Mouse (Mus musculus) liver, adult 2 months (tissue): ENCODE data around the gene Dtymk. TPM values are rescaled to one million over a fixed set of nuclear protein-coding genes. Genes with fewer than 3 reads are reported as not detected.

Source experiments
- DNase-seq: peaks from one replicate; pipeline ENCODE4 v3.0.0-alpha.2; 2011; ENCODE audit warnings: low read depth, low spot score; ENCODE audit errors: extremely low read depth
- H3K27ac ChIP-seq: fragments of 200-500 bp; replicated peaks from 2 replicates; pipeline ENCODE4 v1.5.1; 2012; ENCODE audit warnings: low read depth, mild to moderate bottlenecking, control low read depth, inconsistent platforms, low read length; ENCODE audit not compliant: insufficient read depth
- H3K27me3 ChIP-seq: fragments of 200-500 bp; 2 replicates; pipeline ENCODE4 v1.6.1; 2012; ENCODE audit warnings: mild to moderate bottlenecking, moderate library complexity, low read length, inconsistent platforms; ENCODE audit not compliant: control insufficient read depth, insufficient read depth
- H3K36me3 ChIP-seq: fragments of 200-500 bp; 2 replicates; pipeline ENCODE4 v1.6.1; 2012; ENCODE audit warnings: low read length, inconsistent platforms; ENCODE audit not compliant: control insufficient read depth, insufficient read depth
- H3K4me1 ChIP-seq: fragments of 200-500 bp; 2 replicates; pipeline ENCODE4 v1.6.1; 2011; ENCODE audit warnings: low read length; ENCODE audit not compliant: control insufficient read depth, insufficient read depth
- H3K4me3 ChIP-seq: fragments of 200-500 bp; 2 replicates; pipeline ENCODE4 v1.5.1; 2011; ENCODE audit warnings: low read depth, mild to moderate bottlenecking, control low read depth, low read length, moderate library complexity; ENCODE audit not compliant: insufficient read depth
- H3K79me2 ChIP-seq: fragments of 200-500 bp; 2 replicates; pipeline ENCODE4 v1.6.1; 2012; ENCODE audit warnings: inconsistent platforms, mild to moderate bottlenecking, low read length, moderate library complexity; ENCODE audit not compliant: control insufficient read depth, insufficient read depth
- H3K9ac ChIP-seq: fragments of 200-500 bp; 2 replicates; pipeline ENCODE4 v1.6.1; 2012; ENCODE audit warnings: low read depth, mild to moderate bottlenecking, control low read depth, inconsistent platforms, low read length
- CTCF ChIP-seq: fragments of 200-500 bp; IDR thresholded peaks from 2 replicates; pipeline ENCODE4 v1.5.1; 2011; ENCODE audit warnings: low read depth, low read length, control low read depth
- POLR2A ChIP-seq: fragments of 200-500 bp; IDR thresholded peaks from 2 replicates; pipeline ENCODE4 v1.6.1; 2011; ENCODE audit warnings: low read length, control low read depth; ENCODE audit not compliant: insufficient read depth; ENCODE audit errors: extremely low read depth
- WGBS: fragments of 180-500 bp; shearing (Covaris S2); methylation state at CpG from one replicate; pipeline ENCODE4 v1.1.7; 2018; 5-methylcytosine and 5-hydroxymethylcytosine counted together
- polyA plus RNA-seq: library from polyadenylated mRNA; depleted of rRNA; stranded (reverse); fragments of >200 nt; gene quantifications from 2 replicates; pipeline ENCODE4 v1.2.3, GENCODE M21; 2012
- total RNA-seq: library from RNA; depleted of rRNA; stranded (reverse); fragments of >200 nt; gene quantifications from 2 replicates; pipeline ENCODE4 v1.2.3, GENCODE M21; 2014

Gene Dtymk
- total and polyA plus RNA-seq, 2 experiments, result 27.7 to 28.4 TPM

DNA sequence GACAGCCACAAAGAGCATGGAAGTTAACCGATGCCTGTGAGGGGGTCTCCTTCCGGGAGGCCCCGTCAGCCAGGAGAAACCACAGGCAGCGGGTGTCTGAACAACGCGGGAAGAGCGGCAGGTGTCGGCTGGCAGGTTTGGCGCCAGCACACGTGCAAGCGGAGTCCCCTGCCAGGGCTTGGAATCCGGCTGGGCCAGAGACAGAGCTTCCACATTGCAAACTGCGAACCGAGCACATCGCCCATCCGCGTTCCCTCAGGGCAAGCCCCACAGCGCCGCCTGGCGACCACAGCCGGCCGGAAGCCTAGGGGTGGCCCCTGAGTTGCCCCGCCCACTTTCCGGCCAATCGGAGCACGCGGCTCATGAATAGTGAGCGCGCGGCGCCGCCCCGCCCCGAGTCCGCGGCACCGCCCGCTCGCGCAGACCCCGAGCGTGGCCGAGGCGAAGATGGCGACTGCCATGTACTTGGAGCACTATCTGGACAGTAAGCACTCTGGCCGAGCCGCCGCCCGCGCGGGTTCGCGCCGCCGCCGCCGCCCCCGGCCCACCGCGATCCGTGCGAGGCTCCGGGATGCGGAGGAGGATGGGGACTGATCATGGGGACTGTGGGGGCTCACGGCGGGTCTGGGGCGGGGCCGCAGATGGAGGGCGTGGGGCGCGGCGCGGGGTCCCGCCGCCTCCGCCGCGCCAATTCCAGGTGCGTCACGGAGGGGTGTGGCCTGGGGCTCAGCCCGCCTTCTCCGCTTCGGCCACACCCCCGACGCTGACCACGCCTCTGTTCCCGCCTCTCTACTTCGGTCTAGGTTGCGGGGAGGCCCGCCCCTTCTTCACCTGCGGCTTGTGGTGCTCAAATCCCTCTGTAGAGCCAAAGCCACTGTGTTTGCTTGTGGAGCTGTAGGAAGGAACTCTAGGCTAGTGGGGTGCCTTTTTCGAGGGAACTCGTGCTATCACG lies 2.1 kb upstream of the Dtymk start, which contains the start of gene Ing5:
TSS of gene Ing5 (plus strand) at position 410 of the 952 bp plus-strand sequence.
- Histone ChIP-seq H3K79me2 (peaks cover 3% of the 10 kb centered on the region; the same call in 1 of the 2 replicates), H3K9ac (peak within 1 kb of the TSS; percentile 91), H3K27me3 (no peaks in the 10 kb centered on the region), H3K36me3 (peaks cover 2% of the 10 kb centered on the region; the same call in 1 of the 2 replicates), H3K4me3 (peak within 1 kb of the TSS; percentile 75), H3K27ac (peak within 1 kb of the TSS; percentile 73), H3K4me1 (peaks cover 9% of the 10 kb centered on the region; the same call in 1 of the 2 replicates)
- peak; percentile 92 for TF ChIP-seq CTCF
- peak; percentile 55 for TF ChIP-seq POLR2A
- DNase-seq, result peak; percentile 83
- WGBS, result under 1% methylated on average over 91 of the region's 94 CpGs

DNA sequence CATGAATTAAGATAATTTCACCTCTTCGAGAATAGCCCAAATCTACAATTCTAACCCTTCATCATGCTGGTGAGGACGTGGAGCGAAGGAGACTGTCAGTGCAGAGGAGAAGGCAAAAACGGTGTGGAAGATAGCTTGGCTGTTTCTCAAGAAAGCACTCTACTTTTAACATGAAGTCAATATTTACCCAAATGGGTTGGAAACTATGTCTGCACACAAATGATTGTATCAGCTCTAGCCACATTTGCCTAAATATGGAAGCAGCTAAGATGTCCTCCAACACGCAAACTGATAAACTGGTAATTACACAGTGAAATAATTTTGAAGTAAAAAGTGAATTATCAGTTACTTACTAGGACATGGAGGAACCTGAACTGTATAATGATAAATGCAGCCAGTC lies 1.0 kb upstream of the Dtymk start:
- H3K27ac ChIP-seq, result no peak overlapping the region
- H3K9ac ChIP-seq, result no peak overlapping the region
- peak; percentile 26 for DNase-seq
- H3K27me3 ChIP-seq, result no peaks in the 10 kb centered on the region
- TF ChIP-seq POLR2A (no peak), CTCF (no peak)
- H3K4me1 ChIP-seq, result peaks cover 9% of the 10 kb centered on the region; the same call in 1 of the 2 replicates
- peaks cover 2% of the 10 kb centered on the region; the same call in 1 of the 2 replicates for H3K36me3 ChIP-seq
- no peak overlapping the region for H3K4me3 ChIP-seq
- WGBS, result 78% methylated on average over 5 of the region's 5 CpGs
- H3K79me2 ChIP-seq, result peaks cover 3% of the 10 kb centered on the region; the same call in 1 of the 2 replicates

DNA sequence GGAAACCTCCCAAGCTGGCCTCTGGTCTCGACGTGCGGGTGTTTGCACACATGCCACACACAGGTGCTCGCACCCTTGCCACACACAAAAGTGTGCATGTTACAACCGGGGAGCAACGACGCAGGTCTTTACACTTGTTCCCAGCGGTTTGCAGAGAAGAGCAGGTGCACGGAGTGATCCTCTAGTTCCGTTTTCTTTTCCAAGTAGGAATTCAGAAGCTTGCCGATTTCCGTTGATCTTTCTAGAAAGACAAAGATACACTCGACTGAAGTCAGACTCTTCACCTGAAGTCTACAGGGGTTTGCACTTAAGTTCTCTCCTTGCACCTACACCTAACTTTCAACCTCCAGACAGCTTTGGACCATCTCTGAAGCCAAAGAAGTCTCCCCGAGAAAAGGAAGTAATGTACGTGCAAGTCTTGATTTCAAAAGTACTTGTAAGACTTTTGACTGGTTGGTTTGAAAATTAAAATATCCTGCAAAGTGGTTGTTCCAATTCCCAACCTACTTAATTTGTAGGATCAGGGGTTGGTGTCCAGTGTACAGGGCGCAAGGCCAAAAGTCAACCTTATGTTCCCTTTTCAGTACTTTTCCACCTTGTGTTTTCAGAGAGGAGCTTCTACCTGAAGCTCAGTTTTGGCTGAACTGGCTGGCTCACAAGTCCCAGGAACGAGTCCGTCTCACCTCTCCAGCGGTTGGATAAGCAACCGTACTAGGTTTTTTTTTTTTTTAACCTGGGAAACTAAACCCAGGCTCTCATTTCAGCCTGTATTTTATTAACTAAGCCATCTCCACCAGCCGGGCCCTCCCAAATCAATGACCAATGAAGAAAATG lies 847 bp downstream of the Dtymk start:
- no peaks in the 10 kb centered on the region for H3K27me3 ChIP-seq
- peak; percentile 44 for DNase-seq
- no peaks in the 10 kb centered on the region; the same call in 1 of the 2 replicates for H3K36me3 ChIP-seq
- peak overlapping the region; percentile 30; the same call in 1 of the 2 replicates for H3K9ac ChIP-seq
- peaks cover 3% of the 10 kb centered on the region; the same call in 1 of the 2 replicates for H3K79me2 ChIP-seq
- WGBS, result 67% methylated on average over 21 of the region's 21 CpGs
- TF ChIP-seq POLR2A, result no peak
- TF ChIP-seq CTCF, result no peak
- peak overlapping the region; percentile 79 for H3K4me3 ChIP-seq
- no peak overlapping the region for H3K27ac ChIP-seq
- peaks cover 9% of the 10 kb centered on the region; the same call in 1 of the 2 replicates for H3K4me1 ChIP-seq

DNA sequence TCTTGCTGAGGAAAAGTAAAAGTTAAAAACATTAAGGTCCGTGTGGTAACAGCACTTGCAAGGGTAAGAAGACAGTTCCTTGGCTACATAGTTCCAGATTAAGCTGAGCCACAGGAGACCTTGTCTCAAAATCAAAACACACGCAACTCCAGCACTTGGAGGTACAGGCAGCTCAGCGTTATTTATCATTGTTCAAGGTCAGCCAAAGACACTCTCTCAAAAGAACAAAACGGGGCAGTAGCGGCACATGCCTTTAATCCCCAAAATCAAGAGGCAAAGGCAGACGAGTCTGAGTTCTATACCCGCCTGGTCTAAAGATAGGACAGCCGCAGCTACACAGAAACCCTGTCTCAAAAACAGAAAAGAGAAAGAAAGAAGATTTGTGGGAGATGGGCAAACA lies 5.8 kb downstream of the Dtymk start:
- Histone ChIP-seq H3K9ac (no peak overlapping the region), H3K4me3 (no peak overlapping the region), H3K27me3 (no peaks in the 10 kb centered on the region), H3K4me1 (no peaks in the 10 kb centered on the region), H3K79me2 (no peaks in the 10 kb centered on the region), H3K27ac (no peak overlapping the region), H3K36me3 (peaks cover 23% of the 10 kb centered on the region)
- 78% methylated on average over 8 of the region's 8 CpGs for WGBS
- TF ChIP-seq CTCF (no peak), POLR2A (no peak)
- DNase-seq, result no peak

DNA sequence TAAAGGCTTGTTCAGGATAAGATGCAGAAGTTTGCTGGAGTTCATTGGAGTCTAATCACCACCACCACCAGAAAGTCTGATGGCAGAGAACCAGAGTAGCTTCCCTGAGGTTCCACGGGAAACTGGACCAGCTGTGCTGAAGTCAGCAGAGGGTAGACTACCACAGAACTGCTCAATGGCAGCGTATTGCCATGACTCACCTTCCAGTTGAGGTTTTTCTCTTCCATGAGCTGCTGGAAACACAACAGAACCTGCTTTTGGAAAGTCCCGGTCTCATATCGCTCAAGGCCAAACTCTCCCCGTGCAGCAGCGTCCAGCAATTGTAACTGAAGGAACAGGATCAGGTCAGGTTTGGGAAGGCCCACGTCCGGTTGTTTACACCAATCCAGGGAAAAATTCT lies 7.2 kb downstream of the Dtymk start:
- Histone ChIP-seq H3K27me3 (no peaks in the 10 kb centered on the region), H3K36me3 (peaks cover 26% of the 10 kb centered on the region), H3K9ac (no peak overlapping the region), H3K4me1 (no peaks in the 10 kb centered on the region), H3K4me3 (no peak overlapping the region), H3K27ac (no peak overlapping the region), H3K79me2 (no peaks in the 10 kb centered on the region)
- WGBS, result 91% methylated on average over 8 of the region's 8 CpGs
- TF ChIP-seq CTCF, result no peak
- no peak for TF ChIP-seq POLR2A
- DNase-seq, result no peak
